Mouse (Mus musculus): ENCODE measurements around the gene Col6a4. TPM values are rescaled to one million over a fixed set of nuclear protein-coding genes. Genes with fewer than 3 reads are reported as not detected.

The Col6a4 gene
- polyA plus RNA-seq, 1 experiment from 2014 or later: 66.7 TPM

DNA sequence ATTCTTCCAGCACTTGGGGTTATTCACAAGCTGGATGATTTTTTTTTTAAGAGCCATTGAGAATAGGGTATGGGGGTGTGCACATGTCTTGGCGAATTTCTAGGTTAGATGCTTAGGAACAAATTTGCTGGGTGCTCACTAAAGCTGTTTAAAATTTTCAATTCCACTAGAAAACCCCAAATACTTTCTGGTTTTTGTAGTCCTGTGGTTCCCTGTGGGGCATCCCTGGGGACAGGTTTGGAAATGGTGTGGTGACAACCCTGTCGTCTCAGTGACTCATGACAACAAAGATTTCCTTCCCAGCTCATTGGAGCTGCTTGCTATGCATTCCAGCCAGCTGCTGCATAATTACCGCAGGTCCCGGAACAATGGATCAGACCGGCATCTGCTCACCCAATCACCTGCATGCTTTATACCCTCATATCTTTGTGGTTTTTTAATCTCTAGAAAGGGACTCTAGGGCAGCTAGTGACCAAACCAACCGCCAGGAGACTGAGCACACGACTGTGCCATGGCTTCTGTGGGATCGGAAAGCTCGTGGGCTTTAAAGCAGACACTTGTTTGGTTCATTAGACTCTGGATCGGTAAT, 111.6 kb downstream of the Col6a4 start:
- ATAC-seq: no peak
- Histone ChIP-seq H3K9ac (no peak overlapping the region), H3K27me3 (replicated peaks) (no peaks in the 10 kb centered on the region), H3K4me2 (replicated peaks) (no peak overlapping the region), H3K27ac (no peak overlapping the region), H3K4me3 (replicated peaks) (no peak overlapping the region), H3K36me3 (no peaks in the 10 kb centered on the region), H3K4me1 (replicated peaks) (no peaks in the 10 kb centered on the region), H3K9me3 (no peaks in the 10 kb centered on the region)
- WGBS: 41% methylated on average over 10 of the region's 10 CpGs

DNA sequence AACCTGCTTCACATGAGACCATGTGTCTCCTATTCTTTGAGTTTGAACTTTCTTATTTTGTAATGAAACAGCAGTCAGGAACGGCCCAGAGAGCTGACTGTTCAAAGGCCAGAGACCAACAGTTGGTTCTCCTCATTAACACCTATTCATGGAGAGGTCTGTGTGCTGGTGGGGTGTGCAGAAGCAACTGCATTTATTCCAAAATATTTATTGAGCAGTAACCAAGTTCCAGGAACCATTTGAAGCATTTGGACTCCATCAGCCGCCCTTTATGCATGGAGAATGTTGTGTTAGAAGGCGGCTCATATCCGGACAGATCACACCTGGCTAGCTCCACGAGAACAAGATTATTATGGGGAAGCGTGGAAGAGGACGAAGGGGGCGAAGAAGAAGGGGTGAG, 118.1 kb downstream of the Col6a4 start:
- H3K4me3 ChIP-seq (replicated peaks): no peak overlapping the region
- H3K4me1 ChIP-seq (replicated peaks): no peaks in the 10 kb centered on the region
- 89% methylated on average over 8 of the region's 8 CpGs for WGBS
- H3K27ac ChIP-seq: no peak overlapping the region
- no peak overlapping the region for H3K9ac ChIP-seq
- H3K9me3 ChIP-seq: no peaks in the 10 kb centered on the region
- no peaks in the 10 kb centered on the region for H3K36me3 ChIP-seq
- H3K4me2 ChIP-seq (replicated peaks): no peak overlapping the region
- ATAC-seq: no peak
- no peaks in the 10 kb centered on the region for H3K27me3 ChIP-seq (replicated peaks)

- 17% methylated on average over 13 of the region's 13 CpGs for WGBS
- H3K4me1 ChIP-seq (replicated peaks): no peaks in the 10 kb centered on the region
- ATAC-seq: no peak
- no peaks in the 10 kb centered on the region for H3K9me3 ChIP-seq
- H3K9ac ChIP-seq: no peak overlapping the region
- peak overlapping the region; percentile 41 for H3K4me2 ChIP-seq (replicated peaks)
- no peak overlapping the region for H3K27ac ChIP-seq
- no peaks in the 10 kb centered on the region for H3K27me3 ChIP-seq (replicated peaks)
- no peaks in the 10 kb centered on the region for H3K36me3 ChIP-seq
- no peak overlapping the region for H3K4me3 ChIP-seq (replicated peaks)
Observed at GRCm38 (mm10) chr9:105976871-105977270, 119.7 kb downstream of the Col6a4 start.

- Histone ChIP-seq H3K4me3 (replicated peaks) (no peak overlapping the region), H3K9ac (no peak overlapping the region), H3K27ac (no peak overlapping the region), H3K27me3 (replicated peaks) (no peaks in the 10 kb centered on the region), H3K4me1 (replicated peaks) (no peaks in the 10 kb centered on the region), H3K4me2 (replicated peaks) (no peak overlapping the region), H3K36me3 (no peaks in the 10 kb centered on the region), H3K9me3 (no peaks in the 10 kb centered on the region)
- 42% methylated on average over 6 of the region's 6 CpGs for WGBS
- ATAC-seq: no peak
Observed at GRCm38 (mm10) chr9:105976314-105976713, 120.3 kb downstream of the Col6a4 start.

- no peaks in the 10 kb centered on the region for H3K4me1 ChIP-seq (replicated peaks)
- no peak overlapping the region for H3K4me2 ChIP-seq (replicated peaks)
- 23% methylated on average over 1 of the region's 1 CpGs for WGBS
- no peak overlapping the region for H3K9ac ChIP-seq
- no peak overlapping the region for H3K4me3 ChIP-seq (replicated peaks)
- ATAC-seq: no peak
- no peaks in the 10 kb centered on the region for H3K27me3 ChIP-seq (replicated peaks)
- no peaks in the 10 kb centered on the region for H3K36me3 ChIP-seq
- H3K9me3 ChIP-seq: no peaks in the 10 kb centered on the region
- H3K27ac ChIP-seq: 0 out of 2 replicates have a peak overlapping the region, but pooled peaks have one; percentile 17
Observed at GRCm38 (mm10) chr9:105973736-105974135, 122.8 kb downstream of the Col6a4 start.

GRCm38 (mm10) chr9:105972031-105972430, 124.6 kb downstream of the Col6a4 start:
- Histone ChIP-seq H3K9ac (no peak overlapping the region), H3K27me3 (replicated peaks) (no peaks in the 10 kb centered on the region), H3K4me1 (replicated peaks) (no peaks in the 10 kb centered on the region), H3K9me3 (no peaks in the 10 kb centered on the region), H3K4me2 (replicated peaks) (no peak overlapping the region), H3K36me3 (no peaks in the 10 kb centered on the region), H3K4me3 (replicated peaks) (no peak overlapping the region), H3K27ac (peak overlapping the region; percentile 51)
- ATAC-seq: no peak
- WGBS: 92% methylated on average over 3 of the region's 3 CpGs

DNA sequence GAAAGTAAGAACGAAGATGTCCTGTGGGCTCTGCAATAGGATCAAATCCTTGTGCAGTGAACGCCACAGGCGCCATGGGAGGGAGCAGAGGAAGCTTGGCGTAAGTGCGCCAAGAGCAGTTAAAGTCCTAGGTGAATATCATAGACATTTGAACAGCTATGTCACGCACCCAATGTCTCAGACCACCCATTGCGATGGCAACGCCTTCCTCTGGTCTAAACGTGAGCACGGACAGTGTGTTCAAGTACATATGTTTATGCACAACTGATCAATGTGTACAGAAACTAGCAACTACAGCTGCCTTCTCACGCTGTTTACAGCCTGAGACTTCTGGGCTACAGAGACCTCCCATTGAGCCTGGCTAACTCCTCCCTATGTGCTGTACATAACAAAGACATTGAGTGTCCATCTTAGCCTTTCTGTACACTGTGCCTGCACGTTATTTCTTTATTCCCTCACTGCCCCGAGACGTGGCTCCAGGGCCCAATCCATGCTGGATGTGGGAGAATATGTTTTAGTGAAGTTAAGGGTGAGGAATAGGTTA, 125.2 kb downstream of the Col6a4 start:
- peak overlapping the region; percentile 51 for H3K27ac ChIP-seq
- peak; percentile 71 for ATAC-seq
- WGBS: 76% methylated on average over 14 of the region's 14 CpGs

DNA sequence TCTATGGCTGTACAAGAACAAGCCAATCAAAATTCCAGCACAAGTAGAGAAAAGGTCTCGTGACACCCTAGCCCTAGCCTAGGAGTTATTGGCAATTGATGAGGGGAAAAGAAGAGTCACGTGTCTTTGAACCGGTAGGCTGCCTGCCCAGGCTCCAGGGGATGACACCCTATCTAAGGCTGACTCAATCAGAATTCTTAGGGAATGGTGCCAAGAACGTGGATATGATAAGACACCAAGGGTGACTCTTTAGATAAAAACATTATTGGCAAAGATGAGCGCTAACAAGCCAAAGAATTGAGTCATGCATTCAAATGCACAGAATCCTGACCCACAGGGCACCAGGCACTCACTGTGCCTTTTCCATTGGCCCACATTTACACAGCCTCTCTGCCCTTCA, 125.7 kb downstream of the Col6a4 start:
- no peaks in the 10 kb centered on the region for H3K27me3 ChIP-seq (replicated peaks)
- H3K4me1 ChIP-seq (replicated peaks): no peaks in the 10 kb centered on the region
- no peaks in the 10 kb centered on the region for H3K36me3 ChIP-seq
- WGBS: 78% methylated on average over 5 of the region's 5 CpGs
- H3K9me3 ChIP-seq: no peaks in the 10 kb centered on the region
- H3K4me2 ChIP-seq (replicated peaks): no peak overlapping the region
- no peak overlapping the region for H3K9ac ChIP-seq
- peak overlapping the region; percentile 7; the same call in 1 of the 2 replicates for H3K27ac ChIP-seq
- H3K4me3 ChIP-seq (replicated peaks): no peak overlapping the region
- ATAC-seq: no peak

More for the DNA sequence above, 125.2 kb downstream of the Col6a4 start:
- Histone ChIP-seq H3K4me2 (replicated peaks) (no peak overlapping the region), H3K36me3 (no peaks in the 10 kb centered on the region), H3K4me3 (replicated peaks) (no peak overlapping the region), H3K9ac (no peak overlapping the region), H3K27me3 (replicated peaks) (no peaks in the 10 kb centered on the region), H3K9me3 (no peaks in the 10 kb centered on the region), H3K4me1 (replicated peaks) (no peaks in the 10 kb centered on the region)

DNA sequence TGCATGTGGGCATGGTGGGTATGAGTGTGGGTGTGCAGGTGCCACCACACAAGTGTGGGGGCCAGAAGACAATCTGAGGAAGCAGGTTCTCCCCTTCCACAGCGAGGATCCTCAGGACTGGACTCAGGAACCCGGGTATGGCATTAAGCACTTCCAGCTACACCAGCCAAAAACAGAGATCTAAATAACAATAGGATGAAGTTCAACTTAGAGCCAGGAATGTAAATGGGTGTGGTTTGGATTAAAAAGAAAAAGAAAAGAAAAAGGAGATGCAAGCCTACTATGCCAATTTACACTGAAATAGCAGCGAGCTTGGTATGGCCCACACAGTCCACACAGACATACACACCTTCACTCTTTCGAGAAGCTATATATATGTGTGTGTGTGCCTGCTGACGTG, 128.6 kb downstream of the Col6a4 start:
- 80% methylated on average over 5 of the region's 5 CpGs for WGBS
- H3K36me3 ChIP-seq: no peaks in the 10 kb centered on the region
- no peak overlapping the region for H3K27ac ChIP-seq
- no peak overlapping the region for H3K9ac ChIP-seq
- H3K9me3 ChIP-seq: no peaks in the 10 kb centered on the region
- H3K27me3 ChIP-seq (replicated peaks): no peaks in the 10 kb centered on the region
- H3K4me2 ChIP-seq (replicated peaks): no peak overlapping the region
- no peak overlapping the region for H3K4me3 ChIP-seq (replicated peaks)
- no peak for ATAC-seq
- no peaks in the 10 kb centered on the region for H3K4me1 ChIP-seq (replicated peaks)

GRCm38 (mm10) chr9:105960533-105960932, 136.1 kb downstream of the Col6a4 start, which contains the start of gene Col6a5:
Gene Col6a5, minus strand, starts transcription at chr9:105960643.
- no peak within 1 kb of the TSS; the same call in 1 of the 2 replicates for H3K9ac ChIP-seq
- no peaks in the 10 kb centered on the region for H3K27me3 ChIP-seq (replicated peaks)
- no peak for ATAC-seq
- H3K4me3 ChIP-seq (replicated peaks): no peak within 1 kb of the TSS
- H3K27ac ChIP-seq: no peak within 1 kb of the TSS
- peak within 1 kb of the TSS; percentile 31 for H3K4me2 ChIP-seq (replicated peaks)
- H3K36me3 ChIP-seq: no peaks in the 10 kb centered on the region
- H3K9me3 ChIP-seq: no peaks in the 10 kb centered on the region
- 17% methylated on average over 13 of the region's 13 CpGs for WGBS
- peaks cover 9% of the 10 kb centered on the region; the same call in 1 of the 2 replicates for H3K4me1 ChIP-seq (replicated peaks)

GRCm38 (mm10) chr9:105959116-105959515, 137.5 kb downstream of the Col6a4 start:
- no peak for ATAC-seq
- 58% methylated on average over 1 of the region's 1 CpGs for WGBS
- H3K4me2 ChIP-seq (replicated peaks): no peak overlapping the region

GRCm38 (mm10) chr9:105949755-105950154, 146.8 kb downstream of the Col6a4 start:
- ATAC-seq: no peak
- H3K36me3 ChIP-seq: no peaks in the 10 kb centered on the region
- no peak overlapping the region for H3K9ac ChIP-seq
- no peak overlapping the region for H3K27ac ChIP-seq
- no peaks in the 10 kb centered on the region for H3K9me3 ChIP-seq
- H3K27me3 ChIP-seq (replicated peaks): no peaks in the 10 kb centered on the region
- H3K4me1 ChIP-seq (replicated peaks): no peaks in the 10 kb centered on the region
- no peak overlapping the region for H3K4me3 ChIP-seq (replicated peaks)
- no peak overlapping the region for H3K4me2 ChIP-seq (replicated peaks)
- WGBS: 90% methylated on average over 1 of the region's 1 CpGs

More at GRCm38 (mm10) chr9:105959116-105959515, 137.5 kb downstream of the Col6a4 start:
- H3K9me3 ChIP-seq: no peaks in the 10 kb centered on the region
- no peak overlapping the region for H3K4me3 ChIP-seq (replicated peaks)
- no peaks in the 10 kb centered on the region for H3K27me3 ChIP-seq (replicated peaks)
- H3K4me1 ChIP-seq (replicated peaks): peaks cover 9% of the 10 kb centered on the region; the same call in 1 of the 2 replicates
- no peaks in the 10 kb centered on the region for H3K36me3 ChIP-seq
- H3K27ac ChIP-seq: no peak overlapping the region
- H3K9ac ChIP-seq: no peak overlapping the region

- no peak for ATAC-seq
- Histone ChIP-seq H3K9ac (no peak overlapping the region), H3K27me3 (replicated peaks) (no peaks in the 10 kb centered on the region), H3K4me2 (replicated peaks) (no peak overlapping the region), H3K36me3 (no peaks in the 10 kb centered on the region), H3K4me3 (replicated peaks) (no peak overlapping the region), H3K4me1 (replicated peaks) (no peaks in the 10 kb centered on the region), H3K27ac (no peak overlapping the region), H3K9me3 (no peaks in the 10 kb centered on the region)
- WGBS: 70% methylated on average over 3 of the region's 3 CpGs
Observed at GRCm38 (mm10) chr9:105947577-105947976, 149.0 kb downstream of the Col6a4 start.
